Mouse (Mus musculus) olfactory bulb, adult 2 months (tissue): ENCODE data around the gene Fam78b. TPM values are rescaled to one million over a fixed set of nuclear protein-coding genes. Genes with fewer than 3 reads are reported as not detected.

Source experiments
- H3K27ac ChIP-seq: fragments of 200-500 bp; 2 replicates; pipeline ENCODE4 v1.5.1; 2012; ENCODE audit warnings: low read depth, low read length; ENCODE audit not compliant: insufficient read depth
- H3K4me1 ChIP-seq: fragments of 200-500 bp; 2 replicates; pipeline ENCODE4 v1.6.1; 2012; ENCODE audit warnings: low read length; ENCODE audit not compliant: control insufficient read depth, insufficient read depth
- H3K4me3 ChIP-seq: fragments of 200-500 bp; 2 replicates; pipeline ENCODE4 v1.5.1; 2012; ENCODE audit warnings: mild to moderate bottlenecking, low read depth, low read length, moderate library complexity; ENCODE audit not compliant: insufficient read depth
- CTCF ChIP-seq: fragments of 200-500 bp; IDR thresholded peaks from 2 replicates; pipeline ENCODE4 v1.5.1; 2012; ENCODE audit warnings: low read depth, mild to moderate bottlenecking, low read length, moderate library complexity; ENCODE audit not compliant: insufficient read depth
- POLR2A ChIP-seq: fragments of 200-500 bp; IDR thresholded peaks from 2 replicates; pipeline ENCODE4 v1.6.1; 2012; ENCODE audit warnings: mild to moderate bottlenecking, low read depth, low read length, moderate library complexity; ENCODE audit not compliant: insufficient read depth
- WGBS: fragments of 180-500 bp; shearing (Covaris S2); methylation state at CpG from one replicate; pipeline ENCODE4 v1.1.7; 2018; 5-methylcytosine and 5-hydroxymethylcytosine counted together
- polyA plus RNA-seq: library from polyadenylated mRNA; stranded (reverse); fragments of >200 nt; gene quantifications from 2 replicates; pipeline ENCODE4 v1.2.4, GENCODE M21; 2012; ENCODE audit warnings: low replicate concordance; ENCODE audit not compliant: missing spikeins, insufficient read depth, insufficient read length

The Fam78b gene
- not detected in 2 replicates for polyA plus RNA-seq

DNA sequence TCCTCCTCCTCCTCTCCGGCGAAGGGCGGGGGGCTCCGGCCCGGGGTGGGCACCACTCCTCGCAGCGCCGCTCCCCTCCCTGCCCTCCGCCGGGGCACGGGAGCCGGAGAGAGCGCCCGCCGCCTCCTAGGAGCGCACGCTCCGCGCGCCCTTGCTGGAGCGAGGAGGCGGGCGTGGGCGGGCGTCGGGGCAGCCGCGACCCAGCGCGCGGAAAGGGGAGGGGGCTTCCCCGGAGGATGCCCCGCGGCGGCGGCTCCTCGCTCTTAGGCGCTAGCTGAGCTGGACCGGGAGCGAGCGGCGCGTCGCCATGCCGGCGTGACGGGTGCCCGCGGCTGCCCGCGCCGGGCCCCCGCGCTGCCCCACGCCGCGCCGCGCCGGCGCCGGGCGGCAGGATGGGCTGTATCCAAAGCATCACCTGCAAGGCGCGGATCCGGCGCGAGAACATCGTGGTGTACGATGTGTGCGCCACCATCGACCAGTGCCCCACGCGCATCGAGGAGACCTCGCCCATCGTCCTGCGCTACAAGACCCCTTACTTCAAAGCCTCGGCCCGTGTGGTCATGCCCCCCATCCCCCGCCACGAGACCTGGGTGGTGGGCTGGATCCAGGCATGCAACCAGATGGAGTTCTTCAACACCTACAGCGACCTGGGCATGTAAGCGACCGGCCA is at the start of gene Fam78b:
Gene Fam78b, plus strand, starts transcription at position 244 of the 670 bp plus-strand sequence.
- H3K4me3 ChIP-seq, result peak within 1 kb of the TSS; percentile 80
- H3K4me1 ChIP-seq, result peaks cover 8% of the 10 kb centered on the region; the same call in 1 of the 2 replicates
- under 1% methylated on average over 85 of the region's 85 CpGs for WGBS
- H3K27ac ChIP-seq, result peak within 1 kb of the TSS; percentile 65
- TF ChIP-seq POLR2A (peak; percentile 0; the same call in 1 of the 2 replicates), CTCF (no peak)

GRCm38 (mm10) chr1:166964508-166964907 is 36.7 kb upstream of the Fam78b start:
- H3K4me3 ChIP-seq, result no peak overlapping the region
- 59% methylated on average over 10 of the region's 10 CpGs for WGBS

GRCm38 (mm10) chr1:166968271-166968670 is 32.9 kb upstream of the Fam78b start:
- no peaks in the 10 kb centered on the region for H3K4me1 ChIP-seq
- no peak overlapping the region for H3K4me3 ChIP-seq
- no peak for TF ChIP-seq POLR2A
- no peak for TF ChIP-seq CTCF
- WGBS, result 64% methylated on average over 5 of the region's 5 CpGs
- H3K27ac ChIP-seq, result no peak overlapping the region

More at GRCm38 (mm10) chr1:166964508-166964907, 36.7 kb upstream of the Fam78b start:
- TF ChIP-seq POLR2A, result no peak
- no peak for TF ChIP-seq CTCF
- H3K4me1 ChIP-seq, result no peaks in the 10 kb centered on the region
- no peak overlapping the region for H3K27ac ChIP-seq

GRCm38 (mm10) chr1:166973731-166974130 is 27.5 kb upstream of the Fam78b start:
- WGBS, result 68% methylated on average over 3 of the region's 3 CpGs
- H3K4me1 ChIP-seq, result no peaks in the 10 kb centered on the region
- TF ChIP-seq CTCF (no peak), POLR2A (no peak)
- no peak overlapping the region for H3K27ac ChIP-seq
- no peak overlapping the region for H3K4me3 ChIP-seq

DNA sequence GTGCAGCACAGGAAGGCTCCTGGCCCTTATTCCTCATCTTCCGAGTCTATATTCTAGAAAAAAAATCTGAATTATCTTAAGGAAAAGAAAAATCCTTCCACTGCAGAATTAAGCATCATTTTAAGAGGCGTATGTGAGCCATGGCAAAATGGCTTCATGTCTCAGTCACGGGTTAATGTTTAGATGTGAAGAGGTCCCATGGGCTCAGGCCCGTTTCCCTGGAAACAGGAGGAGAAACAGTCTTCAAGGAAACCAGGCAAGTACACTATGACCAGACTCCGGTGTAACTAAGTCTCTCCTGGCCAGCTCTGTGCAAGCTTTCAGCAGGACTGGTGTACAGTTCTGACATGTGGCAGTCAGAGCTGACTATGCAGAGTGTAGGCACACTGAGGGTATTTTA is 22.6 kb upstream of the Fam78b start:
- Histone ChIP-seq H3K4me1 (no peaks in the 10 kb centered on the region), H3K4me3 (no peak overlapping the region), H3K27ac (no peak overlapping the region)
- TF ChIP-seq CTCF, result no peak
- no peak for TF ChIP-seq POLR2A
- WGBS, result 83% methylated on average over 5 of the region's 5 CpGs

DNA sequence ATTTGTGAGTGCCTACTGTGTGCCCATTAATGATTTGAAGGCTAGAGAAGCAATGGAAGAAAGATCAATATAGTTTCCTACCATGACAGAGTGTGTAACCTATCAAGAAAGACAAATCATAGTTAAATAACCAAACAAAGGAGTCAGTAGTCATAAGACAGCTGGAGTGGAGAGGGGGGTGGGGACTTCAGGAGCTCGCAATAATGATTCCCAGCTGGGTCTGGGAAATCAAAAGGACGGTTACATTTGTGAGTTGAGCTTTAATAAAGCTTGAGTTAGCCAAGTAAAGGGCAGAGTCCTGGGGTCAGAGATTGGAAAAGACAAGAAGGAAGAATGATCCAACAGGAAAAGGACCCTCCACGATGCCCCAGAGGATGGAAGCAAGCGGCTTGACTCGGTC is 7.0 kb upstream of the Fam78b start:
- WGBS, result 70% methylated on average over 5 of the region's 5 CpGs
- H3K4me3 ChIP-seq, result no peak overlapping the region
- no peak overlapping the region for H3K27ac ChIP-seq
- TF ChIP-seq CTCF (no peak), POLR2A (no peak)
- H3K4me1 ChIP-seq, result no peaks in the 10 kb centered on the region

DNA sequence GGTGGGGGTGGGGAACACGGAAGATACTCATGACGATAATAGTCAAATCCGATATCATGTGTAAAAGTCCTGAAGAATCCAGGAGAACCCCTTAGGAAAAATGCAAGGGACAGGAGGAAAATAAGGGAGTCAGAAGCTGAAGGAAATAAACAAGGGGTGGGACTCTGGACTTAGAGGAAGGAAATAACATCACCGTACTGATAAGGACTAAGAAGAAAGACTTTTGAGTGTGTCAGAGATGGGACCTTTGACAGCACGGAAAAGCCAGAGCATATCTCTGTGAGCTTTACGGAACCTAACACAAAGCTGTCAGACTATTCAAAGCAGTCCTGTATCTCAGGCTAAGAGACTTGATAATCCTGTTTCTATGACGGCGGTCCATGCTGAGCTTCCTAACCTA is 5.0 kb upstream of the Fam78b start:
- H3K27ac ChIP-seq, result no peak overlapping the region
- 93% methylated on average over 8 of the region's 8 CpGs for WGBS
- H3K4me1 ChIP-seq, result no peaks in the 10 kb centered on the region
- no peak overlapping the region for H3K4me3 ChIP-seq
- TF ChIP-seq POLR2A (no peak), CTCF (no peak)

DNA sequence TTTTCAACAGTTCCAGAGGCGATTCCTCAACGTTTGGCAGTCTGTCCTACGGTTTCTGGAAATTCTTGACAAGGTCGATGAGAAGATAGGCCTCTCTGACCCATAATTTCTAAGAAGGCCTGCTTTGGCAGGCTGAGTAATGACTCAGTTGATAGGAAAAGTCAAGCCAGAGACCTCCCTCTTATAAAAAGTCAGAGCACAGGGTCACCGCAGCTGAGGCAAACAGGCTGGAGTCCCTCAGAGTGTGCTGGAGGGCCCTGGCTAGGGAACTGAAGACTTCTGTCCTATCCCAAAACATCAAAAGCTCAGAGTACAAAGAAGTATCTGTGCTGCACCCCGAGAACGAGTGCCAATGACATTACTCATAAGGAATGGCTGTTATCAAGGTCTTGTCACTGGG is 4.4 kb upstream of the Fam78b start:
- Histone ChIP-seq H3K4me1 (no peaks in the 10 kb centered on the region), H3K4me3 (no peak overlapping the region), H3K27ac (no peak overlapping the region)
- no peak for TF ChIP-seq POLR2A
- TF ChIP-seq CTCF, result no peak
- 66% methylated on average over 7 of the region's 7 CpGs for WGBS

DNA sequence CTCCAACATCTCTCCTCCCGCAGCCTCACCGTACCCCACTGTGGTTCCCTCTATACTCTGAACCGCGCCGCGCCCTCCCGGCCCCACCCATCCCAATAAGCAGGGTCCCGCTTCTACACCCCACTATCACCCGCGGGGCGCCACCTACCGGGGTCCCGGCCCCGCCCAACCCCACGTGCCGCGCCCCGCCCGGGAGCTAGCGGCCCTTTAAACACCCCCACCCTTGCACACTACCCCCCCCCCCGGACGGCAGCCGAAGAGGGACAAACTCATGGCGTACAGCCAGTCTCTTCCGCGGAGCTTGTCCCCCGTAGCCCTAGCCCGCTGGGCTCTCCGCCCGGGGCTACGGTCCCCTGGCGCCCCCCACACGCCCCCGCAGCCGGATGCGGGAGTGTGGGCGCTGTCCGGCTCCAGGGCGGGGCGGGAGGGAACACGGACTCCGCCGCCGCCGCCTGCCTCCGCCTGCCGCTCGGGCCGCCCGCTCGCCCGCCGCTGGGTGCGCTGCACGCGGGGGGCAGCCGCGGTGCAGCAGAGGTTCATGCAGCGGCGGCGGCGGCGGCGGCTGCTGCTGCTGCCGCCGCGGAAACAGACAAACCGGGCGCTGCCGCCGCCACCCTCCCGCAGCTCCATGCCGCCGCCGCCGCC is 566 bp upstream of the Fam78b start:
- H3K4me3 ChIP-seq, result peak overlapping the region; percentile 80
- TF ChIP-seq CTCF (no peak), POLR2A (0 out of 2 replicates have a peak, but pooled peaks have one; percentile 47)
- WGBS, result under 1% methylated on average over 67 of the region's 76 CpGs
- 0 out of 2 replicates have a peak, but pooled peaks cover 6% of the 10 kb centered on the region for H3K4me1 ChIP-seq
- peak overlapping the region; percentile 65 for H3K27ac ChIP-seq
